10 mouse cellular contexts compared by ENCODE assay signal in the genomic region with DNA sequence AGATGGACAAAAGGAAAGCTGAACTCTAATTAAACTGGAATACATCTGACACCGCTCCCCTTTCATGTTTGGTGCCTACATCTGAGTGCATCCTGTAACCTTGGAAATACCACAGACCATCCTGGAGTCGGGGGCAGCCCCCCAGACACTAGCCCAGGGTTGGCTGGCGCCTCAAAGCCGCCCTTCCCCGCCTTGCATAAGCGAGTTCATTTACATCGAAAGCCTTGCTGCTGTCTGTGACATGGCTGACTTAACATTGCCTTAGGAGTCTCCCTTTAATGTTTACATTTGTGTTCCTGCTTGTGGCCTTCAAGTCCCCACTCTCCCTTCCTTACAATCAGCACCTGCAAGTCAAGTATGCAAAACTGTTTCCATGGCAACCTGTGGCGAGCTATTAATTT.
DNase-seq lines count a peak whose midpoint lies in the region; ATAC-seq and TF ChIP-seq lines count a peak whose summit lies in the region.
"Had no signal": no experiment of that assay in that cellular context is flagged by ENCODE, and none has a peak within 500 bp of the region (broad histone marks: within the 10 kb centered on the region; RNA-seq: fewer than 3 reads in every experiment).

No protein-coding gene starts in this region.

- TF ChIP-seq CTCF in lung, postnatal 0 days (IDR thresholded peaks at IDR 0.05): no peak

- no peaks in the 10 kb centered on the region for H3K36me3 ChIP-seq in heart, embryonic 11.5 days (ENCODE audit: control insufficient read depth, insufficient read depth, low read length)
- no peaks in the 10 kb centered on the region for H3K36me3 ChIP-seq in lung, postnatal 0 days (ENCODE audit: insufficient read depth, low read length)
- no peaks in the 10 kb centered on the region for H3K36me3 ChIP-seq in embryonic facial prominence, embryonic 14.5 days (ENCODE audit: control insufficient read depth, insufficient read depth, low read length)
- no peaks in the 10 kb centered on the region for H3K36me3 ChIP-seq in splenic B cell, adult 2 months (ENCODE audit: control insufficient read depth, insufficient read depth, low read length, poor library complexity, severe bottlenecking)

- ATAC-seq in heart, embryonic 11.5 days (replicated peaks; ENCODE audit: insufficient number of reproducible peaks, low FRiP score, low TSS enrichment): no peak
- 0 out of 2 replicates have a peak, but pooled peaks have one; percentile 21 for ATAC-seq in lung, postnatal 0 days
- ATAC-seq in embryonic facial prominence, embryonic 14.5 days (ENCODE audit: low read depth): no peak

- no peaks in the 10 kb centered on the region for H3K27me3 ChIP-seq in heart, embryonic 11.5 days (ENCODE audit: control insufficient read depth, insufficient read depth, low read length)
- no peaks in the 10 kb centered on the region for H3K27me3 ChIP-seq in lung, postnatal 0 days (replicated peaks; ENCODE audit: insufficient read depth, low read length)
- no peaks in the 10 kb centered on the region for H3K27me3 ChIP-seq in embryonic facial prominence, embryonic 14.5 days (replicated peaks; ENCODE audit: control insufficient read depth, insufficient read depth, low read length)
- no peaks in the 10 kb centered on the region for H3K27me3 ChIP-seq in splenic B cell, adult 2 months (ENCODE audit: control insufficient read depth, insufficient read depth, low read length, poor library complexity, severe bottlenecking)

- H3K4me1 ChIP-seq in heart, embryonic 11.5 days (ENCODE audit: control insufficient read depth, insufficient read depth, low read length): peaks cover 25% of the 10 kb centered on the region
- peaks cover 23% of the 10 kb centered on the region; the same call in 1 of the 2 replicates for H3K4me1 ChIP-seq in lung, postnatal 0 days (ENCODE audit: insufficient read depth, low read depth, low read length)
- peaks cover 33% of the 10 kb centered on the region for H3K4me1 ChIP-seq in embryonic facial prominence, embryonic 14.5 days (ENCODE audit: control insufficient read depth, insufficient read depth, low read length)

- peak overlapping the region; percentile 65 for H3K4me2 ChIP-seq in heart, embryonic 11.5 days
- no peak overlapping the region for H3K4me2 ChIP-seq in lung, postnatal 0 days (replicated peaks; ENCODE audit: low read depth, low read length)
- H3K4me2 ChIP-seq in embryonic facial prominence, embryonic 14.5 days (ENCODE audit: low read depth, low read length): 0 out of 2 replicates have a peak overlapping the region, but pooled peaks have one; percentile 4

- no peak overlapping the region for H3K9ac ChIP-seq in heart, embryonic 11.5 days (ENCODE audit: low read depth, low read length)
- H3K9ac ChIP-seq in lung, postnatal 0 days (replicated peaks; ENCODE audit: low read depth): no peak overlapping the region
- H3K9ac ChIP-seq in embryonic facial prominence, embryonic 14.5 days (ENCODE audit: low read depth, low read length): peak overlapping the region; percentile 6; the same call in 1 of the 2 replicates

- WGBS in heart, embryonic 11.5 days (ENCODE audit: insufficient replicate concordance): 24% methylated on average over 8 of the region's 8 CpGs
- 17% methylated on average over 8 of the region's 8 CpGs for WGBS in lung, postnatal 0 days
- WGBS in embryonic facial prominence, embryonic 14.5 days: 17% methylated on average over 8 of the region's 8 CpGs

- no peaks in the 10 kb centered on the region for H3K9me3 ChIP-seq in heart, embryonic 11.5 days (replicated peaks; ENCODE audit: control insufficient read depth, low read length)
- no peaks in the 10 kb centered on the region for H3K9me3 ChIP-seq in lung, postnatal 0 days (ENCODE audit: low read length)
- no peaks in the 10 kb centered on the region for H3K9me3 ChIP-seq in embryonic facial prominence, embryonic 14.5 days (ENCODE audit: control insufficient read depth, low read length)

- TF ChIP-seq EP300 in lung, postnatal 0 days (IDR thresholded peaks at IDR 0.05): no peak

- H3K4me3 ChIP-seq in heart, embryonic 11.5 days (ENCODE audit: low read depth, low read length): no peak overlapping the region
- no peak overlapping the region for H3K4me3 ChIP-seq in lung, postnatal 0 days (ENCODE audit: low read depth, low read length)
- H3K4me3 ChIP-seq in embryonic facial prominence, embryonic 14.5 days (ENCODE audit: low read depth, low read length): no peak overlapping the region
- H3K4me3 ChIP-seq: megakaryocyte, embryonic 14.5 days had no signal

- no peak for DNase-seq in heart, postnatal 4 days
- peak; percentile 82 for DNase-seq in lung, postnatal 0 days (ENCODE audit: low spot score)
- DNase-seq in lung, postnatal 14 days: no peak
- peak; percentile 31 for DNase-seq in embryonic facial prominence, embryonic 14.5 days (ENCODE audit: low spot score)
- peak; percentile 49 for DNase-seq in splenic B cell, adult 2 months (ENCODE audit: low read depth, low spot score)
- no peak for DNase-seq in cerebellum, postnatal 10 days
- no peak for DNase-seq in gastrocnemius, adult 18-20 months (ENCODE audit: low spot score)
- DNase-seq: retina, postnatal 1 day had no signal

- H3K27ac ChIP-seq in heart, embryonic 11.5 days (ENCODE audit: low read depth, low read length): no peak overlapping the region
- no peak overlapping the region for H3K27ac ChIP-seq in lung, postnatal 0 days (ENCODE audit: low read length)
- no peak overlapping the region for H3K27ac ChIP-seq in embryonic facial prominence, embryonic 14.5 days (replicated peaks; ENCODE audit: low read depth, low read length)

Comparison
In these comparisons a context has a peak if more than half of its experiments do, and no peak if none do; other contexts are left out.
1. DNase-seq: peak in lung, postnatal 0 days (single experiment), embryonic facial prominence, embryonic 14.5 days (single experiment) and splenic B cell, adult 2 months (single experiment); none in heart, postnatal 4 days (single experiment), lung, postnatal 14 days (single experiment), cerebellum, postnatal 10 days (0 of 2) and gastrocnemius, adult 18-20 months (single experiment).